ENCODE assay signal across 17 mouse cellular contexts in genomic region chr16:55663946-55664345, GRCm38 (mm10).
DNase-seq lines count a peak whose midpoint lies in the region; ATAC-seq lines count a peak whose summit lies in the region.
"Had no signal": no experiment of that assay in that cellular context is flagged by ENCODE, and none has a peak within 500 bp of the region (broad histone marks: within the 10 kb centered on the region; RNA-seq: fewer than 3 reads in every experiment).

No protein-coding gene starts in this region.

- no peak overlapping the region for H3K27ac ChIP-seq in embryonic facial prominence, embryonic 14.5 days (replicated peaks; ENCODE audit: low read depth, low read length)
- H3K27ac ChIP-seq in embryonic facial prominence, embryonic 10.5 days (replicated peaks): no peak overlapping the region
- H3K27ac ChIP-seq in brown adipose tissue, adult 24 weeks (replicated peaks; ENCODE audit: low read depth, low read length): 0 out of 2 replicates have a peak overlapping the region, but pooled peaks have one; percentile 60
- no peak overlapping the region for H3K27ac ChIP-seq in forebrain, embryonic 15.5 days (replicated peaks)
- H3K27ac ChIP-seq: forebrain, embryonic 12.5 days; limb, embryonic 12.5 days; midbrain, embryonic 12.5 days had no signal

- H3K4me2 ChIP-seq in embryonic facial prominence, embryonic 14.5 days (ENCODE audit: low read depth, low read length): no peak overlapping the region
- no peak overlapping the region for H3K4me2 ChIP-seq in forebrain, embryonic 15.5 days (replicated peaks)
- H3K4me2 ChIP-seq: forebrain, embryonic 12.5 days; limb, embryonic 12.5 days; midbrain, embryonic 12.5 days had no signal

- H3K9me3 ChIP-seq in embryonic facial prominence, embryonic 14.5 days (ENCODE audit: control insufficient read depth, low read length): no peaks in the 10 kb centered on the region
- H3K9me3 ChIP-seq in embryonic facial prominence, embryonic 10.5 days: no peaks in the 10 kb centered on the region
- no peaks in the 10 kb centered on the region for H3K9me3 ChIP-seq in forebrain, embryonic 15.5 days
- H3K9me3 ChIP-seq: forebrain, embryonic 12.5 days; limb, embryonic 12.5 days; midbrain, embryonic 12.5 days had no signal

- WGBS in embryonic facial prominence, embryonic 14.5 days: 67% methylated on average over 1 of the region's 1 CpGs
- 87% methylated on average over 1 of the region's 1 CpGs for WGBS in embryonic facial prominence, embryonic 10.5 days
- WGBS in forebrain, embryonic 15.5 days: 89% methylated on average over 1 of the region's 1 CpGs

- no peaks in the 10 kb centered on the region for H3K4me1 ChIP-seq in embryonic facial prominence, embryonic 14.5 days (ENCODE audit: control insufficient read depth, insufficient read depth, low read length)
- no peaks in the 10 kb centered on the region for H3K4me1 ChIP-seq in embryonic facial prominence, embryonic 10.5 days
- H3K4me1 ChIP-seq in brown adipose tissue, adult 24 weeks (ENCODE audit: control insufficient read depth, insufficient read depth, insufficient read length, low read length): no peaks in the 10 kb centered on the region
- no peaks in the 10 kb centered on the region for H3K4me1 ChIP-seq in forebrain, embryonic 15.5 days
- H3K4me1 ChIP-seq: forebrain, embryonic 12.5 days; limb, embryonic 12.5 days; midbrain, embryonic 12.5 days had no signal

- DNase-seq in embryonic facial prominence, embryonic 14.5 days (ENCODE audit: low spot score): peak; percentile 5
- DNase-seq in embryonic facial prominence, embryonic 10.5 days (ENCODE audit: low spot score): no peak
- peak; percentile 11 for DNase-seq in layer of hippocampus, adult 11-12 months (ENCODE audit: low spot score)
- no peak for DNase-seq in layer of hippocampus, adult 8-10 months (ENCODE audit: low spot score in 2 of 2)
- no peak for DNase-seq in adrenal gland, postnatal 4 days (ENCODE audit: low spot score in 2 of 2)
- DNase-seq: cerebellum, adult 9-10 months; gastrocnemius, postnatal 14 days; heart, postnatal 14 days; right cerebral cortex, postnatal 14 days; thymus, postnatal 14 days had no signal

- H3K27me3 ChIP-seq in embryonic facial prominence, embryonic 14.5 days (replicated peaks; ENCODE audit: control insufficient read depth, insufficient read depth, low read length): no peaks in the 10 kb centered on the region
- H3K27me3 ChIP-seq in embryonic facial prominence, embryonic 10.5 days (replicated peaks; ENCODE audit: low read depth, poor library complexity, severe bottlenecking): no peaks in the 10 kb centered on the region
- H3K27me3 ChIP-seq in forebrain, embryonic 15.5 days: no peaks in the 10 kb centered on the region
- H3K27me3 ChIP-seq: forebrain, embryonic 12.5 days; limb, embryonic 12.5 days; midbrain, embryonic 12.5 days; Patski had no signal

- no peak overlapping the region for H3K4me3 ChIP-seq in embryonic facial prominence, embryonic 14.5 days (ENCODE audit: low read depth, low read length)
- H3K4me3 ChIP-seq in embryonic facial prominence, embryonic 10.5 days: no peak overlapping the region
- no peak overlapping the region for H3K4me3 ChIP-seq in brown adipose tissue, adult 24 weeks (ENCODE audit: insufficient read depth, low read depth, low read length)
- no peak overlapping the region for H3K4me3 ChIP-seq in forebrain, embryonic 15.5 days
- H3K4me3 ChIP-seq: forebrain, embryonic 12.5 days; limb, embryonic 12.5 days; midbrain, embryonic 12.5 days had no signal

- no peak overlapping the region for H3K9ac ChIP-seq in embryonic facial prominence, embryonic 14.5 days (ENCODE audit: low read depth, low read length)
- no peak overlapping the region for H3K9ac ChIP-seq in forebrain, embryonic 15.5 days (replicated peaks)
- H3K9ac ChIP-seq: forebrain, embryonic 12.5 days; limb, embryonic 12.5 days; midbrain, embryonic 12.5 days had no signal

- H3K36me3 ChIP-seq in embryonic facial prominence, embryonic 14.5 days (ENCODE audit: control insufficient read depth, insufficient read depth, low read length): no peaks in the 10 kb centered on the region
- H3K36me3 ChIP-seq in embryonic facial prominence, embryonic 10.5 days (replicated peaks): no peaks in the 10 kb centered on the region
- H3K36me3 ChIP-seq in forebrain, embryonic 15.5 days: no peaks in the 10 kb centered on the region
- H3K36me3 ChIP-seq: forebrain, embryonic 12.5 days; limb, embryonic 12.5 days; midbrain, embryonic 12.5 days had no signal

- no peak for ATAC-seq in embryonic facial prominence, embryonic 14.5 days (ENCODE audit: low read depth)
- ATAC-seq in megakaryocyte, adult 5-6 weeks (ENCODE audit: poor library complexity, severe bottlenecking): peak; percentile 82
- no peak for ATAC-seq in forebrain, embryonic 15.5 days (replicated peaks)
- ATAC-seq: Patski had no signal

Comparison
In these comparisons a context has a peak if more than half of its experiments do, and no peak if none do; other contexts are left out.
1. DNase-seq: peak in embryonic facial prominence, embryonic 14.5 days (single experiment) and layer of hippocampus, adult 11-12 months (single experiment); none in embryonic facial prominence, embryonic 10.5 days (single experiment), layer of hippocampus, adult 8-10 months (0 of 2) and adrenal gland, postnatal 4 days (0 of 2).